Comparison of ENCODE assay signal across 8 mouse cellular contexts in the genomic region with DNA sequence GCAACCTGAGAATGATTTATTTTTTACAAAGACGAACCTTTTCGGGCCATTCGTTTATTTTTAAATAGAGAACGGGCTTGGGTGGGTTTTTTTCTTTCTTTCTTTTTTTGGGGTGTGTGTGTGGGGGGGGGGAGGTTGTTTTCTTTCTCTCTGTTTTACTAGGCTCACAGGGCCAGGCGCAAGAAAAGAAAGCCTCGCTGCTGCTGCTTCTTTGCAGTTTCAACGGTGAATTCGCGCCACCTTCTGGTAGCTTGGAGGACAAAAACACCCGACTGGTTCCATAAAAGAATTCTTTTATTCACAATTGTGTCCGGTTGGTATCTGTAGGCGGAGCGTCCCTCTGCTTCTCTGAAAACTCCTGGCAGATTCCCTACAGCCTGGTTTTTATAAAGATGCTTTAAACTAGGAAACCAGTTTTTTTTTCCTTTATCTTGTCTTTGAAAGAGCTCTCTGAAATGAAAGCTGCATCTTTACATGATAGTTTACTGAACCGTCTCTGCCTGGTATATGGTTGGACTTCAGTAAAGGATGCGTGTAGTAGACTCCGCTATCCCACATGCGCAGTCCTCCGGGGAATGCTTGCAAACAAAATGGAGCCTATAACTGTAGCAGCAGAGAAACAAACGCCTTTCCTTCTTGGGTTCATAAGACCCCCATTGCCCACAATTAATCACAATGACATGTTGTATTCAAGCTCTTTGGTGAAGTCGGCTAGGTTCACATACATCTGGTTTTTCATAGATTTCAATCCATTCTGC.
DNase-seq lines count a peak whose midpoint lies in the region; TF ChIP-seq lines count a peak whose summit lies in the region.

No protein-coding gene starts in this region.

- TF ChIP-seq CTCF in E14TG2a.4 (conservative IDR thresholded peaks at IDR 0.05; ENCODE audit: low read length): peak; percentile 34
- TF ChIP-seq CTCF in lung, adult 2 months (IDR thresholded peaks at IDR 0.05; ENCODE audit: insufficient read depth, low read length): peak; percentile 55

- intact Hi-C loops in heart, postnatal 36 days (cut with DNase I): loop anchor here (1.0 to 5.0 kb wide), 4 partner anchors 128 to 594 kb away; no protein-coding TSS in a partner anchor

- no peaks in the 10 kb centered on the region for H3K4me1 ChIP-seq in E14TG2a.4 (replicated peaks; ENCODE audit: low read depth, low read length)
- peaks cover 18% of the 10 kb centered on the region for H3K4me1 ChIP-seq in forebrain, embryonic 10.5 days
- no peaks in the 10 kb centered on the region for H3K4me1 ChIP-seq in lung, adult 2 months (ENCODE audit: control insufficient read depth, insufficient read depth, low read length)

- H3K9me3 ChIP-seq in E14TG2a.4 (ENCODE audit: low read length): peaks cover 15% of the 10 kb centered on the region
- no peaks in the 10 kb centered on the region for H3K9me3 ChIP-seq in forebrain, embryonic 10.5 days

- peak; percentile 77 for DNase-seq in brain, embryonic 18.5 days (ENCODE audit: low read depth, low spot score)
- DNase-seq in forebrain, embryonic 10.5 days (ENCODE audit: extremely low spot score, low spot score): peak; percentile 79
- DNase-seq in heart, postnatal 36 days: peak; percentile 61 to 74
- peak; percentile 88 for DNase-seq in layer of hippocampus, adult 11-12 months (ENCODE audit: low spot score)
- peak; percentile 40 for DNase-seq in lung, adult 2 months
- peak; percentile 63 for DNase-seq in ovary, postnatal 36 days (ENCODE audit: low spot score)
- peak; percentile 67 for DNase-seq in urinary bladder, postnatal 25 days (ENCODE audit: low spot score)

- WGBS in forebrain, embryonic 10.5 days: 23% methylated on average over 20 of the region's 20 CpGs
- WGBS in lung, adult 2 months: 18% methylated on average over 20 of the region's 20 CpGs

- peaks cover 6% of the 10 kb centered on the region; the same call in 1 of the 2 replicates for H3K27me3 ChIP-seq in E14TG2a.4 (ENCODE audit: insufficient read depth, low read length)
- H3K27me3 ChIP-seq in forebrain, embryonic 10.5 days (ENCODE audit: poor library complexity, severe bottlenecking): peaks cover 97% of the 10 kb centered on the region

- no peak overlapping the region for H3K4me3 ChIP-seq in E14TG2a.4 (replicated peaks; ENCODE audit: low read length)
- H3K4me3 ChIP-seq in forebrain, embryonic 10.5 days: no peak overlapping the region
- no peak overlapping the region for H3K4me3 ChIP-seq in lung, adult 2 months (replicated peaks; ENCODE audit: extremely low read depth, low read depth, low read length)

- no peaks in the 10 kb centered on the region for H3K36me3 ChIP-seq in E14TG2a.4 (ENCODE audit: insufficient read depth, low read length)
- H3K36me3 ChIP-seq in forebrain, embryonic 10.5 days (replicated peaks): no peaks in the 10 kb centered on the region

- H3K27ac ChIP-seq in forebrain, embryonic 10.5 days: no peak overlapping the region

- TF ChIP-seq POLR2A in lung, adult 2 months (IDR thresholded peaks at IDR 0.05; ENCODE audit: borderline replicate concordance, extremely low read depth, low read depth, low read length): no peak
